ENCODE assay signal across 8 mouse cellular contexts in genomic region chr5:148239067-148239466, GRCm38 (mm10).
DNase-seq lines count a peak whose midpoint lies in the region; ATAC-seq and TF ChIP-seq lines count a peak whose summit lies in the region.

No protein-coding gene starts in this region.

- H3K27ac ChIP-seq in cortical plate, adult 2 months (ENCODE audit: insufficient read depth, low read length), result no peak overlapping the region
- H3K27ac ChIP-seq in lung, embryonic 16.5 days (ENCODE audit: low read length), result no peak overlapping the region

- ATAC-seq in lung, embryonic 16.5 days (ENCODE audit: low read depth), result 0 out of 2 replicates have a peak, but pooled peaks have one; percentile 41
- ATAC-seq in megakaryocyte, adult 5-6 weeks (ENCODE audit: poor library complexity, severe bottlenecking), result no peak

- H3K4me3 ChIP-seq in cortical plate, adult 2 months (ENCODE audit: insufficient read depth, low read length), result no peak overlapping the region
- H3K4me3 ChIP-seq in lung, embryonic 16.5 days (ENCODE audit: low read length), result no peak overlapping the region

- no peak overlapping the region for H3K4me2 ChIP-seq in lung, embryonic 16.5 days (ENCODE audit: low read depth, low read length)

- no peaks in the 10 kb centered on the region for H3K36me3 ChIP-seq in lung, embryonic 16.5 days (ENCODE audit: control insufficient read depth, insufficient read depth, low read length)

- TF ChIP-seq POLR2A in cortical plate, adult 2 months (IDR thresholded peaks at IDR 0.05; ENCODE audit: extremely low read depth, insufficient read depth, low read length), result no peak

- no peaks in the 10 kb centered on the region for H3K4me1 ChIP-seq in cortical plate, adult 2 months (ENCODE audit: control insufficient read depth, insufficient read depth, low read length)
- H3K4me1 ChIP-seq in lung, embryonic 16.5 days (replicated peaks; ENCODE audit: control insufficient read depth, insufficient read depth, low read length), result no peaks in the 10 kb centered on the region

- peak; percentile 58 for TF ChIP-seq CTCF in cortical plate, adult 2 months (IDR thresholded peaks at IDR 0.05; ENCODE audit: extremely low read depth, insufficient read depth, low read length)

- H3K9me3 ChIP-seq in lung, embryonic 16.5 days (ENCODE audit: control insufficient read depth, low read length), result no peaks in the 10 kb centered on the region

- no peaks in the 10 kb centered on the region for H3K27me3 ChIP-seq in lung, embryonic 16.5 days (ENCODE audit: control insufficient read depth, insufficient read depth, low read depth, low read length)

- no peak overlapping the region for H3K9ac ChIP-seq in lung, embryonic 16.5 days (ENCODE audit: low read length)

- DNase-seq in kidney, postnatal 4 days, result peak; percentile 36 to 62
- DNase-seq in kidney, adult 8-10 months, result no peak
- DNase-seq in Muller cell, postnatal 12 days (ENCODE audit: inconsistent ontology term), result peak; percentile 47
- DNase-seq in thymus, postnatal 10 days (ENCODE audit: low spot score in 2 of 2), result no peak
- no peak for DNase-seq in right cerebral cortex, postnatal 36 days (ENCODE audit: low spot score in 2 of 2)

Comparison
In these comparisons a context has a peak if more than half of its experiments do, and no peak if none do; other contexts are left out.
1. DNase-seq: peak in kidney, postnatal 4 days (2 of 2) and Muller cell, postnatal 12 days (single experiment); none in kidney, adult 8-10 months (0 of 2), thymus, postnatal 10 days (0 of 2) and right cerebral cortex, postnatal 36 days (0 of 2).